Mouse (Mus musculus) G1E (cell line): ENCODE results near the gene Wdr48.

Source experiments
- CTCF ChIP-seq: IDR thresholded peaks from 2 replicates; pipeline ENCODE4 v1.5.1; 2012; ENCODE audit warnings: low read depth, low read length, inconsistent platforms, mixed read lengths
- GATA1 ChIP-seq: IDR thresholded peaks from 2 replicates; pipeline ENCODE4 v1.6.1; 2012; ENCODE audit warnings: borderline replicate concordance, low read length, inconsistent platforms, mixed read lengths
- GATA2 ChIP-seq: IDR thresholded peaks from 2 replicates; pipeline ENCODE4 v1.6.1; 2012; ENCODE audit warnings: low read depth, low read length, inconsistent platforms, borderline replicate concordance
- POLR2AphosphoS5 ChIP-seq: IDR thresholded peaks from 2 replicates; pipeline ENCODE4 v1.6.1; 2012; ENCODE audit warnings: low read depth, low read length, inconsistent platforms; ENCODE audit not compliant: insufficient replicate concordance

DNA sequence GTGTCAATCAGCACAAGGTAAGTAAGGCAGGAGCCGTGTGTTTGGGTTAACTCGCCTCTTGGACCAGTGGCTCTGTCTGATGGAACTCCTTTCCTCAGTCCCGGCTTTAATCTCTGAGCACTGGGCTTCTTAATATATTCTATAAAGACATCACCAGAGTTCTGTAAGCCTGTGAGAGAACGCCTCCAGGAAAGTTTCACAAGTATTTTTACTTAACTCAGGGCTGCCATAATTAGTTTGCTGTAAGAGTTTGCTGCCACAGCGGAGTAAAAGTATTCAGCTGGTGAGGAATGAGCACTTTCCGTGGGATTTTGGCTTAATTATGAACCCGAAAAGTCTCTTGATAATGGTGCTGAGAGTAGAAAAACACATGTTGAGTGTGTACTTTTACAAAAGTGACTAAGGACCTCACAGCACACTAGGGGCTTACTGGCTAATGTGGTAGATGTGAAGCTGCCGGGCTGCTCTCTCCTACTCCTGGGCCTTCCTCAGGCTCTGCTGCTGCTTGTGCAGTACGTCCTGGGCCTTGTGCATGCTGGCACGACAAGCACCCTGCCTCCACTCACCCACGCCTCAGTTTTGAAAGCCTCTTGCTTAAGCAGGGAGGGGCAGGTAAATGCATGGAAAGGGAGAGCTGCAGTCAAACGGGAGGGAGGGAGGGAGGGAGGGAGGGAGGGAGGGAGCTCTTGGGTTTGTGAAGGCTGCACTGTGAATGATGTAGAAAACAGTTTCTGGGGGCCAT, 7.9 kb downstream of the Wdr48 start:
- TF ChIP-seq GATA1 (no peak), CTCF (no peak), POLR2AphosphoS5 (no peak), GATA2 (no peak)
